Mouse (Mus musculus) thymus, postnatal 4 days (tissue): ENCODE measurements around the gene Mylk.
"Not testable (repeated sequence)": the region's sequence is repeated elsewhere in the genome, so short reads cannot be mapped to it uniquely, and the experiment has no call there.

Experiments
- DNase-seq: peaks from one replicate; pipeline ENCODE4 v3.0.0; 2021

Mylk gene

GRCm38 (mm10) chr16:34772445-34773032 is 27.5 kb downstream of the Mylk start:
- DNase-seq: no peak

GRCm38 (mm10) chr16:34782442-34782841 is 37.4 kb downstream of the Mylk start:
- no peak for DNase-seq

GRCm38 (mm10) chr16:34783536-34783935 is 38.5 kb downstream of the Mylk start:
- DNase-seq: no peak

- no peak for DNase-seq
Measured at GRCm38 (mm10) chr16:34784675-34785074, 39.7 kb downstream of the Mylk start.

- no peak for DNase-seq
Measured at GRCm38 (mm10) chr16:34792555-34792954, 47.5 kb downstream of the Mylk start.

- DNase-seq: no peak
Measured at GRCm38 (mm10) chr16:34793000-34793399, 48.0 kb downstream of the Mylk start.

- no peak for DNase-seq
Measured at GRCm38 (mm10) chr16:34801222-34801621, 56.2 kb downstream of the Mylk start.

- DNase-seq: no peak
Measured at GRCm38 (mm10) chr16:34804286-34805010, 59.4 kb downstream of the Mylk start.

- no peak for DNase-seq
Measured at GRCm38 (mm10) chr16:34806883-34807767, 62.1 kb downstream of the Mylk start.

GRCm38 (mm10) chr16:34807768-34808275 is 62.8 kb downstream of the Mylk start:
- DNase-seq: no peak

GRCm38 (mm10) chr16:34812165-34812564 is 67.2 kb downstream of the Mylk start:
- no peak for DNase-seq

GRCm38 (mm10) chr16:34813161-34813560 is 68.2 kb downstream of the Mylk start:
- not testable (repeated sequence) for DNase-seq

GRCm38 (mm10) chr16:34813570-34813969 is 68.6 kb downstream of the Mylk start:
- DNase-seq: no peak

GRCm38 (mm10) chr16:34814612-34815011 is 69.6 kb downstream of the Mylk start:
- no peak for DNase-seq

- no peak for DNase-seq
Measured at GRCm38 (mm10) chr16:34816548-34816947, 71.5 kb downstream of the Mylk start.

GRCm38 (mm10) chr16:34825111-34825744 is 80.2 kb downstream of the Mylk start:
- DNase-seq: no peak

GRCm38 (mm10) chr16:34834477-34834876 is 89.5 kb downstream of the Mylk start:
- no peak for DNase-seq

GRCm38 (mm10) chr16:34839004-34839703 is 94.1 kb downstream of the Mylk start:
- DNase-seq: no peak

GRCm38 (mm10) chr16:34839704-34840331 is 94.8 kb downstream of the Mylk start:
- DNase-seq: no peak

- no peak for DNase-seq
Measured at GRCm38 (mm10) chr16:34844783-34845182, 99.8 kb downstream of the Mylk start.

- no peak for DNase-seq
Measured at GRCm38 (mm10) chr16:34847638-34848037, 102.6 kb downstream of the Mylk start.

- no peak for DNase-seq
Measured at GRCm38 (mm10) chr16:34854066-34854465, 109.1 kb downstream of the Mylk start.
